Mouse (Mus musculus): ENCODE measurements around the gene Tsfm. TPM values are rescaled to one million over a fixed set of nuclear protein-coding genes. Genes with fewer than 3 reads are reported as not detected.
"Not testable (repeated sequence)": the region's sequence is repeated elsewhere in the genome, so short reads cannot be mapped to it uniquely, and the experiment has no call there.

Tsfm gene
- total RNA-seq (2015) (46.6 and 48.6 TPM in 2 replicates), total RNA-seq (2017) (42.8 and 45.6 TPM in 2 replicates)

DNA sequence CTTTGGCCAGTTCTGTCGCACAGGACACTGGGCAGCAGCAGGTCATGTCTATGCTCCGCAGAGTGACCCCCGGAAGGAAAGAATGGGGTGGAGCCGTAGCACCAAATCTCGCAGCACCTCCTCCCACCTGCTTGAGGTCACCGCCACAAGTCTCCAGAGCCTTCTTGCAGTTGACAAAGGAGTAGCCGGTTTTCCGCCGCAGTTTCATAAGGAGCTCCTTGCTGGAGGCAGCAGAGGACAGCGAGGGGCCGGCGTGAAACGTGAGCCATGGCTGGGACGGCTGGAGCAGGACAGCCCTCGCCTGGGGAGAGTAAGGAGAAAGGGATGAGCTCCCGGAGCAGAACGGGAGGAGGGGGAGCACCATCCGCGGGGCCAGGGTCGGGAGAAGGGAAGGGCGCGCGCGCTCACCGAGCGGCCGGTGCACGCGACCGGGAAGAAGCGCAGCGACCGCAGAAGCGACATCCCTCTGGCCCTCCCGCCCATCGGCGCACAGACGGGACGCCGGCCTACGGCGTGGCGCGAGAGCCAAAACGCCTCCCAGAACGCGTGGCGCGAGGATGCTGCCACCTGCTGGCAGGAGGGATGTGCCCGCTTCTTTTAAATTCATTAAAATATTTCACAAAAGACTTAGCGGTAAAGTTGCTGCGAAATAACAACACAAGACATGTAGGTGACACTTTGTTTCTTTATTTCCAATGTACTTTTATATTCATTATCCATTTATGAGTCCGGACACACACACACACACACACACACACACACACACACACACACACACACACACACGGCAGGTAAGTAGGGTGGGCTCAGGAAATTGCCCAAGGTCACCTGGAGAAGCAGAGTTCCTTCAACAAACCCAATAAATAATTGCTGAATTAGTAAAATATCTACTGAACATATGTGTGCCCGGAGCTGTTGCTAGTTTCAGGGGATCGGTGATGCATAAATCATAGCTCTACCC, at the start of gene Tsfm:
TSS of gene Tsfm (minus strand) at position 505 of the 961 bp plus-strand sequence.
- ATAC-seq (replicated peaks; ENCODE audit: poor library complexity): peak; percentile 100

DNA sequence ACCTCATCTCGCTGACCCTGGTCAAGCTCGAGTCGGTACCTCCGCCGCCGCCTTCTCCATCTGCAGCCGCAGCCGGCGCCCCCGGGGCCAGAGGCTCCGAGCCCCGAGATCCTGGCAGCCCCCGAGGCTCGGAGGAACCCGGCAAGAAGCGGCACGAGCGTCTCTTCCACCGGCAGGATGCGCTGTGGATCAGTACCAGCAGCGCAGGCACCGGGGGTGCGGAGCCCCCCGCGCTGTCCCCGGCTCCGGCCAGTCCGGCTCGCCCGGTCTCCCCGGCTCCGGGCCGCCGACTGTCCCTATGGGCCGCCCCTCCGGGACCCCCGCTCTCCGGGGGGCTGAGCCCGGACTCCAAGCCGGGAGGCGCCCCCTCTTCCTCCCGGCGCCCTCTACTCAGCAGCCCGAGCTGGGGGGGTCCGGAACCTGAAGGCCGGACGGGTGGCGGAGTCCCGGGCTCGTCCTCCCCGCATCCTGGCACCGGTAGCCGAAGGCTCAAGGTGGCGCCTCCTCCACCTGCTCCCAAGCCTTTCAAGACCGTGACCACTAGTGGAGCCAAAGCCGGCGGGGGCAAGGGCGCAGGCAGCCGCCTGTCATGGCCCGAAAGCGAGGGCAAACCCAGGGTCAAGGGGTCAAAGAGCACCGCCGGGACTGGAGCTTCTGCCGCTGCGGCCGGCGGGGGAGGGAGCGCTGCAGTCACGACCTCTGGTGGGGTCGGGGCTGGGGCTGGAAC, 49.2 kb upstream of the Tsfm start:
- no peak for ATAC-seq (replicated peaks; ENCODE audit: poor library complexity)

DNA sequence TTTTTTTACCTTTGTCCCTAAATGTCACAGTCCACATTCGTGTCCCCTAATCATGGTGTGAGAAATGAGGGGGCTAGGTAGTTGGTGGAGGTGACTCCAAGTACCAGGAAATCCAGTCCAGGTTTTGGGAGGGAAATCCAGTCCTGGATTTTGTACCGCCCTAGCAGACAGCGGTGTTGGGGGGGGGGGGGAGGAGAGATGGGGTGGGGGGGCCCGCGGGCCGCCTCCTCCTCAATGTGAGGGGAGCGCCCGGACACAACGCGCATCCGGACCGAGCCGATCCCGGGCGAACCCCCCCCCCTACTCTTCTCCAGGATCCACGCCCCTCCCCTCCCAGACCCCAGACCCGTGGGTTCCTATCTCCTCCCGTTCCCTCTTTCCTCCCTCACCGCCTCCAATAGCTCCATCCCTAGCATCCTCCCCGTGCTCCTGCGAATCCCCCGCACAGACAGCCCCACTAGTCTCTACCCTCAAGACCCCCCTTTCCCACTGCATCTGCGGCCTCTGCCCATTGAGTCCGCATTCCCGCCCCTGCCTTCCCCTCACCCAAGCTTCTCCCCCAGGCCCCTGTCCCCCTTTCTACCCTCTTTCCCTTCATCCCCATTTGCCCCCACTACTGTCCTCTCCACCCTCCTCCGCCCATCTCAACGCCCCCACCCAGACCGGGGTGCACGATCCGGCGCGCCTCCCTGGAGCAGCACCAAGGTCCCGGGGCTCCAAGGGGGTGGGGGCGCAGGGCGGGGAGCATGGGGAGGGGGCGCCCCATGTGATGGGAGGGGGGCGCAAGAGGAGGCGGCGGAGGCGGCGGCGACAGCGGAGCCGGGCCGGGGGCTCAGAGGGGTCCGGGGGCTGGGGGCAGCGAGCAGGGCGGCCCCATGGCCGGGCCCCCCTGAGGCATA, 48.3 kb upstream of the Tsfm start:
- ATAC-seq (replicated peaks; ENCODE audit: poor library complexity): no peak

DNA sequence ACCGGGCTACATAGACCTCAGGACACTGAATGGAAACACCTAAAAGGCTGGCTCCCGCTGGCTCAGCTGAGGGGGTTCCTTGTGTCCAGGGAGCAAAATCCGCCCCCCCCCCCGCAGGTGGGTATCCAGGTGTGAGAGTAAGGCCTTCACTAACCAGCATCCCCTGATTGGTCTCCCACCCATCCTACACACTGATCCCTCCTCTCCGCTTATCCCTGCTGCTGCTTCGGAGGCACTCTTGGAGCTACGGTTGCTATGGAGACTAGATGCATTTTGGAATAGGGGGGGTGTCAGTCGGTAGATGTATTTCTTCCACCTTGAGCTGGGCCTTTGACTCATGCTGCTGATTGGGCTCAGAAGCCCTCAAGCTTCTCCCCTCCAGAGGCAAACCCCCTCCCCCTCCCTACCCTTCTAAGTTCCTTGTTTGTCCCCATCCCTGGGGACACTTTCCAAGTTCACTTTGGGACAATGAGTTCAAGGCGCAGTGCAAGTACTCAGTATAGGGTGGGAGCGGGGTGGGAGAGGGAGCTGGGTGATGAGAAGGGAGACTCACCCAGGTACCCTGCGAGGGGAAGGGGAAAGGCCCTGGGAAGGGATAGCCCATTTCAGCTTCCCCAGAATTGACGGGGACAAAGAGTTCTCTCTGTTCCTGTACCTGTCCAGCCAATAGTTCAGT, 47.5 kb upstream of the Tsfm start:
- ATAC-seq (replicated peaks; ENCODE audit: poor library complexity): no peak

DNA sequence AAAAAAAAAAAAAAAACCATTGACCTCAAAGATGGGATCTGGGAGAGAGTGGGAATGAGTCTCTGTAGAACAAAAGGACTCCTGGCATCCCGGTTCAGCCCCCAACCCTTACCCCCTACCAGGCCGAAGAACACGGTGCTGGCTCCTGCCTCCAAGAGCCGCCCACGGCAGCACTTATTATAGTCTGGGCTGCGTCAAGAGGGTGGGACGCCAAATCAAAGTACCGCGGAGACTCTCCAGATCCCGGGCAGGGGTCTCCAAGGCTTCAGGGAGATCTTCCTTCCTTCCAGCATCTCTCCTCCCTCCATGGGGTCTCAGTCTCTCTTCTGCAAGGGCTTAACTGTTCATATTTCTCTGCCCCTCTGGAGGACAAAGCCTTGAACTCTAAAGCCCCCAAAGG, 46.9 kb upstream of the Tsfm start:
- no peak for ATAC-seq (replicated peaks; ENCODE audit: poor library complexity)

DNA sequence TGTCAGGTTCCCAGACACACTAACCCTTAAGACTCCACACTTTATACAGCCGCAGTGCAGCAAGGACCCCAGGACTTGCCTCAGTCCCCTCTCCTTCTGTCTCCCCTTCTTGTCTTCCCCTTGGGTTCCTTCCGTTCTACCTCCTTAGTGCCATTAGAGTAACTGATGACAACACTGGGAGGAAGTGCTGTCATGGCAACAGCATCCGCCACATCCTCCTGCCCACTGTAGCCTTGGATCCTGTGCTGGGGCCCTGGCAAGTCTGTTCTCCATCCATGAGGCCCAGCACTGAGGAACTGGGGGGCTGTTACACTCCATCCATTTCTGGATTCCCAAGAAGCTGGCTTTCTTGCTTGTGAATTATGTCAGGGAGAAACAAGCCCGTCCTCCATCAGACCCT, 45.4 kb upstream of the Tsfm start:
- peak; percentile 73 for ATAC-seq (replicated peaks; ENCODE audit: poor library complexity)

DNA sequence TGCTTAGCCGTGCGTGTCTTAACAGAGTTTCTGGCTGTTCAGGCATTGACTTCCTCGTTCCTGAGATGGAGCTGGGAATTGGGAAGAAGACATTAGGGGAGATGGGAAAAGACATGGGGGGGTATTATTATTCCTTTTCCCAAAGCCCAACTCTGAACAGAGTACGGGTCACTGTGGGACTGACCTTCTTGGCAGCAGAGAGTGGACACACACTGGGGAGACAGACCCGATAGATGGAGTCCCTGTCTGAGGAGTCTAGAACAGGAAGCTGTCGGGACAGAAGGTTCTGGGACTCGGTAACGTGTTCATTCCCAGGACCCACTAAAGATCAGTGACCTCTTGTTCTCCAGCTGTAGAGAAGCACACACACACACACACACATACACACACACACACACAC, 45.0 kb upstream of the Tsfm start:
- no peak for ATAC-seq (replicated peaks; ENCODE audit: poor library complexity)

DNA sequence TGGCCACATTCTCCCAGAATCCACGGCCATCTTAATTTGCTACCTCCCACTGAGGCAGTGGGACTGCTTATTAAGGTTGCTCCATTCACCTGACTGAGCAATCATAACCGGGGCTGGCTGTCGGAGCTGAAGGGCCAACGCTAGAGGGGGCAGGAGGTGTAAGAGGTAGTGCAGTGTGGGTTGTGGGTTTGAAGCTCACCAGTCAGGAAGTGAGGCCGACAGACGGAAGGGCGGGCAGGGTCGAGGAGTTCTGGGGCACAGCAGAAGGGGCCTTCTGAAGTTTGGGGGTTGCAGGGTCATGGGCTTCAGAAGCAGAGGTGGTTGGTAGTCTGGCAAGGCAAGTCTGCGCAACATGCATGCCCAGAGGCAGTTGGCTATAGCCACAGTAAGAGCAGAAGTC, 44.4 kb upstream of the Tsfm start, which contains the start of gene Agap2:
TSS of gene Agap2 (plus strand) at position 205 of the 400 bp plus-strand sequence.
- peak; percentile 71 for ATAC-seq (replicated peaks; ENCODE audit: poor library complexity)

DNA sequence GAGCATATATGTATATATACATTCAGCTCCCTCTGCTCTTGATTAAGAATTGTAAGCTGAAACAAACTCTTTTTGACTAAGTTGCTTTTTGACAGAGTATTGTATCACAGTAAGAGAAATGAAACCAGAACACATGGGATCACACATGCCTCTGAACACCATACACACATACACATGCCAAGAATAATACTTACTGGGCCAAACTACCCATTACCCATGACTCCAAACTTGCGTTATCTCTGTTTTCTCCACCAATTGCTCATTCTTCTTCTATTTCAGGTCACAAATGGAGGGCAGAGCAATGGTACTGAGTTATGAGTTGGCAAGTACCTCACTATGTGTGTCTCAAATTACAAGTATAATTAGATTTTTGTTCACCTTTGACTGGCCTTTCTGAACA, 43.3 kb upstream of the Tsfm start:
- no peak for ATAC-seq (replicated peaks; ENCODE audit: poor library complexity)

DNA sequence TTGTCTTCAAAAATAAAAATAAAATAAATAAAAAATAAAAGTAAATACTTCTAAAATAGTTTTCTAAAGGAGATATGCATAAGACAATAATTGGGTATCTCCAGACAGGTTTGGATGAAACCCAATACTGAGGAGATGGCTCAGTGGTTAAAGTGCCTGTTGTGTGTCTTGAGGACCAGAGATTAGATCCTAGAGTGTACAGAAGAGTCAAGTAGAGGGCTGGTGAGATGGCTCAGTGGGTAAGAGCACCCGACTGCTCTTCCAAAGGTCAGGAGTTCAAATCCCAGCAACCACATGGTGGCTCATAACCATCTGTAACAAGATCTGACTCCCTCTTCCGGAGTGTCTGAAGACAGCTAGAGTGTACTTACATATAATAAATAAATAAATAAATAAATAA, 42.3 kb upstream of the Tsfm start:
- not testable (repeated sequence) for ATAC-seq (replicated peaks; ENCODE audit: poor library complexity)

DNA sequence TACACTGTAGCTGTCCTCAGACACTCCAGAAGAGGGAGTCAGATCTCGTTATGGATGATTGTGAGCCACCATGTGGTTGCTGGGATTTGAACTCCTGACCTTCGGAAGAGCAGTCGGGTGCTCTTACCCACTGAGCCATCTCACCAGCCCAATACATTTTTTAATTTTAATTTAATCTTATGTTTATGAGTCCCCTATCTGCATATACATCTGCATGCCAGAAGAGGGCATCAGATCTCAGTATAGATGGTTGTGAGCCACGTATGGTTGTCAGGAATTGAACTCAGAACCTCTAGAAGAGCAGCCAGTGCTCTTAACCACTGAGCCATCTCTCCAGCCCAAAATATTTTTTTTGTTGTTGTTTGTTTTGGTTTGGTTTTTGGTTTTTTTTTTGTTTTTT, 41.6 kb upstream of the Tsfm start:
- not testable (repeated sequence) for ATAC-seq (replicated peaks; ENCODE audit: poor library complexity)

DNA sequence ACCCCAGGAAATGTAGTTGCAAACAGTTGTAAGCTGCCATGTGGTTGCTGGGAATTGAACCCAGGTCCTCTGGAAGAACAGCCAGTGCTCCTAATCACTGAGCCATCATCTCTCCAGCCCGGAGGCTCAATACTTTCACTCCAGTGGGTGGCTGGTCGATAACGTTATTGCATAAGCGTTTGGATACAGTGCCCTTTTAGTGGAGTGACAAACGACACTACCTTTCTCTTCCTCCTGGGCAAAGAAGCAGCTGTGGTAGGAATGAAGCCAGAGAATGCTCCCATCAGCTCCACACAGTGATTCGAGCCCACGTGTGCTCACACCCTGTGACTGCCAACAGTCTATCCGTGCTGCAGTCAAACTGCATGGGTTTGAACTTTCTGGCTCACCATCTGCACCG, 40.6 kb upstream of the Tsfm start:
- ATAC-seq (replicated peaks; ENCODE audit: poor library complexity): no peak

DNA sequence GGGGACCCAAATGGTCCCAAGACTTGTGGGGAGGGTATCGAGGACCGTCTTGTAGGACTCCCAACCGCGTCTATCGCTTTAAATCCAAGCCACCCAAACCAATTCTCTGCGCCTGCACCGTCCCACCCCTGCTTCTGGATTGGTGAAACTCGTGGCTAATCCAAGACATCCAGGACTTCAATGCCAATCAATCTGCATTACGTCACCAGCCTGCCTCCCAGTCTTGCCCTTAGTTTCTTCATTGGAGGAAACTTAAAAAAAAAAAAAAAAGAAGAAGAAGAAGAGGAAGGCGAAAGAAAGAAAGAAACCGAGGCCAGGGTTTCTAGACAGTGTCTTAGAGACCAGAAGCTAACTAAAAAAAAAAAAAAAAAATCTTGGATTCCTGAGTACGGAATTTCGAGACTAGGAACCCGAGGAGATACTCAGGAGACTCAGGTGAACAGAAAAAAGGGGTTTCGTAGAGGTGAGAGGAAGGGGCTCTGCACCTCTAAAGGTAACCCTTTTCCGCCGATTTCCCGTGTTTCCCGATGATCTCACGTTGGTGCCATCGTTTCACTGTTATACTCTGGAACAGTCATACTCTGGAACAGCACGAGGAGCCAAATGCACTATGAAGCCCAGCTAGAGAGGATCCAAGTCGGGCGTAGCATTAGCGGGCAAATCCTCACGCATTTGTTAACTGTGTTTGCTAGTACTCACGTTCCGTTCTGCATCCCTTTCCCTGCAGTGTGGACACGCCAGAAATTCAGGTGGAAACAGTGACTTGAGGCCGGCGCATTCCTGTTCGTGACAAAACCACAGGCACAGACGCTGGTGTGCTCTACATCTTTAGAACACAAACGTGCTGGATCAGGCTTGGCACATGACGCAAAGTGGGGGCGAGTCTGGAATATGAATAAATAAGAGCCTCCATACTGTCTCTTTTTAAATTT, 39.8 kb upstream of the Tsfm start, which contains the start of gene Tspan31:
TSS of gene Tspan31 (minus strand) at position 75 of the 932 bp plus-strand sequence.
- peak; percentile 78 for ATAC-seq (replicated peaks; ENCODE audit: poor library complexity)

DNA sequence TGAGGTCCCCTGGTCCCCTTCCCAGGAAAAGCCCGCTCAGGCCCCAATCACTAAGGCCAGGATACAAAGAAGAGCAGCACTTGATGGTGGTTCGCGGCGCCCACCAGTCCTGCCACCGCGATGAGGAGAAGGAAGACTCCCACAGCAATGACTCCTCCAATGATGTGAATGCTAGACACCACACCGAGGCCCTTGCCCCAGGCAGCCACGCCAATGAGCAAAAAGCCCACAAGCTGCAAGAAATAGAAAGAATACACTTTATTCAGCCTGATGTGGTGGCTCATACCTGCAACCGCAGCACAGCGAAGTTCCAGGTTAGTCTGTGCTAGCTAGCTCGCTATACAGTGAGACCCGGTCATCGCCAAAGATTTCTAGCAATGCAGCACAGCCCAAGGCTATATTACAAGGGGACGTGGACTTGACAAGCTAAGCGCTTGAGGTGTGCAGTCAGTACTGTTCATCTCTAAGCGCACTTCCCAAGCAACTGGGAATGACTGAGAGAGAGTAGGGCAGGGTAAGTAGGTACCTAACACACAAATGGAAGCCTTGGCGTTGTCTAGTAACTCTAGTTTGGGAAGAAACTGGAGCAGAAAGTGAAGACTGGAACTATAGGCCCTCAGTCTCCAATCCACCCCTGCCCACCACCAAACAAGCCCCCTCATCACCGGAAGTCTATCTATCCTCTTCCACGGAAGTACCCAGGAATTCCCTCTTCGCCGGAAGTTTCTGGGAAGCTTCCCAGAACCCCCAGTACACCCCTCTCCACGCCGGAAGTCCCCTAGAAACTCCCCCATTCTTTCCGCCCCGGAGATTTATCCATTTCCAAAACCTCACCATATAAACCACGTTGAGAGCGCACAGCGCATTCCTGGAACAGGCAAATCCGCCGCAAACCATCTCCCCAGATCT, 38.9 kb upstream of the Tsfm start:
- ATAC-seq (replicated peaks; ENCODE audit: poor library complexity): peak; percentile 5

DNA sequence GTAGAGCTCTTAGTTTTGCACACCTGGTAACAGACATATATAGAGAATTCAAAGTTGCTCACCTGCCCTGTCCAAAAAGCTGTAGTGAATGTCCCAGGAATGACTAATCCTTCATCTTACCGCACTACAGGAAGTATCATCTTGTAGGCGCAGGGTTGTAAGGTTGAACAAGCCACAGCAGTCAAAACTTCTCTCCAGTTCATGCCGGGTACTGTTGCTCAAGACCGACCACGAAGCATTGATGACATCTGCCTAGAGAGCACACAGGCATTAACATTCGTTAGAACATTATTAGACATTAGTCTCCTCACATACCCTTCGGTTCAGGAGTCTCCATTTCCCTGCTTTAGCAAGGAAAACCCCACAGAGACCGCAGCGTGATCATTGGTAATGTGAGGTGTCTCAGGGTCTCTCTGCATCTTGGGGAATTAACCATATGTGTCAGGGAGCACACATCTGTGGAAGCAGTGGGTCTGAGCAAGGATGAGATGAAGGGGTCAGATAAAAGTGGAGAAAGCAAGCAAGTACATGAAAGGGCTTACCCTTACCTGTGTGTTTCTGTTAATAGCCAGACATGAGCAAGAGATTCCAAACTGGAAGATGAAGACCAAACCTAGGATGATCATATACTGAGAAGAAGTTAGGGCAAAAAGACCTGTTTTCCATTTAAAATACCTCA, 37.9 kb upstream of the Tsfm start:
- ATAC-seq (replicated peaks; ENCODE audit: poor library complexity): no peak; the same call in 1 of the 2 replicates

DNA sequence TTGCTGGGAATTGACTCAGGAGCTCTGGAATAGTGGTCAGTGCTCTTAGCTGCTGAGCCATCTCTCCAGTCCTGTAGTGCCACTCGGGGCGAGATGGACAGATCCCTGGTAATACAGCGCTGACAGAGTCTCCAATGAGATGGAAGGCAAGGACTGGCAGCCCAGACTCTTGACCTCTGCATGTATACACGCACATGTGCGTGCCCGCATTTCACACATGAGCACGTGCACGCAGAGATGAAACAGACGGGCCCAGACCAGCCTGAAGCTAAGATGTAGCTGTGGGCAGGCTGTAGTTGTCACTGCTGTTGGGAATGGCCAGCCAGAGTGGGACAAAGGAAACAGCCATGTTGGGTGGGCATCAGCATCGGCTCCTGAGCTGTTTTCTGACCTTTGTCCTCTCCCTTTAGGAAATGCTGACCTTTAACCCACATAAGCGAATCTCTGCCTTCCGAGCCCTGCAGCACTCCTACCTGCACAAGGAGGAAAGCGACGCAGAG, 35.9 kb upstream of the Tsfm start:
- ATAC-seq (replicated peaks; ENCODE audit: poor library complexity): no peak

DNA sequence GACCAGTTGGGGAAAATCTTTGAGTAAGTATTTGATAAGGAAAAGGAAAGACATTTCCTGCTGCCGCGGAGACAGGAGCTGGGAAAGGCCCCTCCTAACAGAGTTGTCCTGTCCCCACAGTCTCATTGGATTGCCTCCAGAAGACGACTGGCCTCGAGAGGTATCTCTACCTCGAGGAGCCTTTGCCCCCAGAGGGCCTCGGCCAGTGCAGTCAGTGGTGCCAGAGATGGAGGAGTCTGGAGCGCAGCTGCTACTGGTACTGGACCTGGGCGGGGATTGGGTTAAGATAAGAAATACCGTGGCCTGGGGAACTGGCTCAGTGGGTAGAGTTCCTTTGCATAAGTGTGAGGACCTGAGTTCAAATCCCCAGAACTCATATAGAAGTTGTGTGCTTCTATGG, 35.3 kb upstream of the Tsfm start:
- no peak for ATAC-seq (replicated peaks; ENCODE audit: poor library complexity)

All from megakaryocyte progenitor cell, adult 5-6 weeks (primary cell).